Mouse (Mus musculus) ES-CJ7 (cell line): ENCODE measurements at regions not wholly inside any gene's neighbourhood (a gene's known extent, or its start where the extent isn't known, plus 50 kb on each side); places are given as distances from the start of the nearest gene placed in this dataset.

Source experiments
- DNase-seq: peaks from one replicate; pipeline ENCODE4 v3.0.0; 2011; ENCODE audit warnings: low read depth, low spot score

- DNase-seq: no peak
These were observed 131.1 kb downstream of the Gm9733 start for GRCm38 (mm10) chr3:15200990-15201389.

GRCm38 (mm10) chr3:15202760-15203159 lies 129.3 kb downstream of the Gm9733 start:
- no peak for DNase-seq

GRCm38 (mm10) chr3:15205266-15206229 lies 126.6 kb downstream of the Gm9733 start:
- DNase-seq: no peak

- DNase-seq: no peak
These were observed 119.7 kb downstream of the Gm9733 start for GRCm38 (mm10) chr3:15212357-15212756.

GRCm38 (mm10) chr3:15217591-15217990 lies 114.5 kb downstream of the Gm9733 start:
- DNase-seq: no peak

- no peak for DNase-seq
These were observed 112.8 kb downstream of the Gm9733 start for GRCm38 (mm10) chr3:15219275-15219674.

GRCm38 (mm10) chr3:15223266-15223665 lies 108.8 kb downstream of the Gm9733 start:
- no peak for DNase-seq

GRCm38 (mm10) chr3:15224452-15224851 lies 107.7 kb downstream of the Gm9733 start:
- no peak for DNase-seq

- DNase-seq: no peak
These were observed 103.5 kb downstream of the Gm9733 start for GRCm38 (mm10) chr3:15228641-15229040.

GRCm38 (mm10) chr3:15230204-15230603 lies 101.9 kb downstream of the Gm9733 start:
- peak; percentile 74 for DNase-seq

GRCm38 (mm10) chr3:15231433-15231832 lies 100.7 kb downstream of the Gm9733 start:
- DNase-seq: no peak

- no peak for DNase-seq
These were observed 94.2 kb downstream of the Gm9733 start for GRCm38 (mm10) chr3:15237817-15238432.

- DNase-seq: no peak
These were observed 89.7 kb downstream of the Gm9733 start for GRCm38 (mm10) chr3:15242388-15242787.

GRCm38 (mm10) chr3:15243584-15243983 lies 88.5 kb downstream of the Gm9733 start:
- DNase-seq: no peak

- peak; percentile 60 for DNase-seq
These were observed 87.1 kb downstream of the Gm9733 start for GRCm38 (mm10) chr3:15244999-15245398.
